Mouse (Mus musculus) urinary bladder, postnatal 10 days (tissue): Measurements from ENCODE around the gene Tlr4.

Experiments used
- DNase-seq: peaks from one replicate; pipeline ENCODE4 v3.0.0; 2022; ENCODE audit warnings: low spot score

Gene Tlr4

GRCm38 (mm10) chr4:66827463-66828162, at the start of gene Tlr4:
TSS of gene Tlr4 (plus strand) at chr4:66827584.
- no peak for DNase-seq

DNA sequence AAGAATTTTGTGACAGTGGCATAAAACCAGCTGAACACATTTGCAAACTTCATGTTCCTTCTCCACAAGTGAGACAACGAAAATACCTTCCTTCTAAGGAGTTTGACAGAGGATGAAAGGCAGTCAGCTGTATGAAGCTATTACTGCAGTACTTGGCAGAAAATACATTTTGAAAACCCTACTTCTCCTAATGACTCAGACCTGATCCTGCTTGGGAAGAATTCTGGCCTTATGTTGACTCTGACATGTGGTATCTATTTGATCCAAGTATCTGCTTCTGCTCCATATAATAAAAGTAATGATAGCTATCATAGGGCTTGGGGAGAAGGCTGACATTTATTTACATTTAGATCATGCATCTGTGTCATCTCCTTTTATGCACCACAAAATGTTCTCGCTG, 33.1 kb upstream of the Tlr4 start:
- no peak for DNase-seq

- DNase-seq: no peak
Observed at GRCm38 (mm10) chr4:66796683-66797082, 30.7 kb upstream of the Tlr4 start.

DNA sequence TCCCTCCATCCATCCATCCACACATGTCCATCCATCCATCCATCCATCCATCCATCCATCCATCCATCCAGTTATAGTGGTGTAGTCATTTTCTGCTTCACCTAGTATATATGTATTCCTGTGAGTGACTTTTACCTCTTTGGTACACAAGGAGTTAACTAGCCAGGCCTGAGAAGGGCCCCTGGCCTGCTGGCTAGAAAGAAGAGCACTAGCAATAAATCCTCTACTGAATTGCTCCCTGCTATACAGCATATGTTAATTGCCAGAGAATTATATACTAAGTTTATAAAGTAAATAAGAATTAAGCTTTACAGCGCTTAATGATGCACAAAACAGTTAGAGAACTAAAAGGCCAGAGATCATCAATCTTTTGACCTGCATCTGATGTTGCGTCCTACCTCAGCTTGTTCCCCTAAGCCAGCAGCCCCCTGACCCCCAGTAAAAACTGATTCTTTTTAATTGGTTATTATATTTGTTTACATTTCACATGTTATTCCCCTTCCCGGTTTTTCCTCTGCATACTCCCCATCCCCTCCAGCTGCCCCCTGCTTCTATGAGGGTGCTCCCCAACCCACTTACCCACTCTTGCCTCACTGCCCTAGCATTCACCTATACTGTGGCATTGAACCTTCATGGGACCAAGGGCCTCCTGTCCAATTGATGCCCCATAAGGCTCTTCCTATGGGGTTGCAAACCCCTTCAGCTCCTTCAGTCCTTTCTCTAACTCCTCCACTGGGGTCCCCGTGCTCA, 22.7 kb upstream of the Tlr4 start:
- DNase-seq: no peak

- no peak for DNase-seq
Observed at GRCm38 (mm10) chr4:66805747-66806146, 21.6 kb upstream of the Tlr4 start.

GRCm38 (mm10) chr4:66816364-66817026, 10.9 kb upstream of the Tlr4 start:
- no peak for DNase-seq

GRCm38 (mm10) chr4:66821171-66821570, 6.2 kb upstream of the Tlr4 start:
- no peak for DNase-seq

DNA sequence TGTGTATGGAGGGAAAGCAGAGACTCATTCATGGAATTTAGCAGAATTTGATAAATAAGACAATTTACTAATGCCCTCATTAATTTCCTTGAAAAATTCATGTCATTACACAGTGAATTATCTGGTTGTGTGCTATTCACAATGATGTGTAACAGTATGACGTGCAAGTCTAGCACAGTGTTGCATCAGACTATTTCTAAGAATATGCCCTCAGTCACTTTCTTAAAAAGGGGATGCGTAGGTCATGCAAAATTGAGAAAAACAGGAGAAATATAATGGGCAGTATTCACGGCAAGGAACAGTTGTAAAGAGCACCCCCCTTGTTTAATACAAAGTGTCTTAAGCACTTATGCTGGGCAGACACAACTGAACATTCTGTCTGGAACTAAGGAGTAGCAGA, 5.6 kb upstream of the Tlr4 start:
- DNase-seq: no peak

DNA sequence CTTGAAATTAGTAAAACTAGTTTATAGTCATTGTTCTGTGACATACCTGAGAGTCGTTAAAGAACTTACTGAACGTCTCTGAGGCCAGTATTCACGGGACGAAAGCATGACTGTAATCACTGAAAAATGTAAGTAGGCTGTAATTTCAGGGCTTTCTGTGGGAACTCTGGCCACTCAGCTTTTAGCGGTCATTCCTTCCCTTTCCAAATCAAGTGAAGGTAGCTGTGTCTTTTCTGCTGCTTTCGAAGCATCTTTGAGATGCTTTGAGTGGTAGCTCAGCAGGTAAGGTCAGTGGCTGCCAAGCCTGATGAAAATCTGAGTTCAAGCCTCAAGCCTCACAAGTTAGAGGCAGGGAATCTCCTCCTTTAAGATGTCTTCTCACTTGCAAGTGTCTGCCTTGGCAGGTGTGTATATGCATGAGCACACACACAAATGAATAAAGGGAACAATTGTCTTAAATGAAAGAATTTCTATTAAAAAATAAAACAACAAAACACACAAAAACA, 832 bp downstream of the Tlr4 start:
- no peak for DNase-seq

DNA sequence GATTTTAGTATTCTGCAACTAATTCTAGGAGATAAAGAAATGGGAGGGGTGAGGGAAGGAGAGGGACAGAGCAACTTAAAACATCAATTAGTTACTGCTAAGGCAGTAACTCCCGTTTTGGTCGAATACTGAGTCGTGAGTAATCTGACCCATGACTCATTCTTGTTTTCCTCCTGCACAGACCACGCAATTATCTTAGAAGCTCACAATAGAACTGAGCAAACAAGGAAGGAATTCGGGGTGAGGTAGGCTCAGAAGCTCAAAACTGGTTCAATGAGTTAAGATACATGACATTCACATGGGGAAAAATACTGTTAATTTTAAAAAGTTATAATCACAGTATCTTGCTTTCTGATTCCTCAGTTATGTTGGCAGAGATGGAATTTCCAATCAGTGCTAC, 1.3 kb downstream of the Tlr4 start:
- no peak for DNase-seq

DNA sequence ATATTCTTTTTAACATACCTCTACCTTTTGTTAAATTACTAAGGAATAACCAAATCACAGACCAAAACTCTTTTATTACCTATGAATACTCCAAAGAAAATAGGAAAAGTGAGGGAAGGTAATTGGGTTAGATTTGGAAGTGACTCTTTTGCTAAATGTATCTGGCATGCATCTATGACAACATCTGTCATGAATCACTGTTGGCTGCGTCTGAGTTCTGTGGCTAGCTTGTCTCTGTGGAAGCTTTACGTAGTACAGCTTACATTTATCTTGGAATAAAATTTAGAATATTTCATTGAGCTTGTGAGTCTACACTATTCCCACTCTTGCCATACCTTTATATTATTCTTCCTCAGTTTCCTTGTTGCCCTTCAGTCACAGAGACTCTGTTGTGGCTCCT, 10.7 kb downstream of the Tlr4 start:
- DNase-seq: no peak

- no peak for DNase-seq
Observed at GRCm38 (mm10) chr4:66843255-66843654, 15.9 kb downstream of the Tlr4 start.

DNA sequence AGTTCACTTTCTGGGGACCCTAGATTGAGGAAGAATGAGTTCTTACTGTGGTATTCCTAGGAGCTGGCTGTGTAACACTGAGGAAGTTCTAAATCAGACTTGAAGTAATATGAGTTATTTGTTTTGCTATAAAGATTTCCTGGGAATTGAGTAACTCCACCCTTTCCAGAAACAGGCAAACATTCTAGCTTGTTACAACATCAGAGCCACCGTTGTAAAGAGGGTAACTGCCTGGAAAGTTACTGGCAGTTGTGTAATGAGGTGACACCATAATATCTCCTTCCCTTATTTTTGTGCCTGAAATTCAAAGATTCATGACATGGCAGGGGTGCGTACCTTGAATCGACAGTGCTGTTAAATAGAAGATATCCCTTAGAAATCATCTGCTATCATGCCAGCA, 24.6 kb downstream of the Tlr4 start:
- DNase-seq: no peak

- no peak for DNase-seq
Observed at GRCm38 (mm10) chr4:66856992-66857391, 29.6 kb downstream of the Tlr4 start.

- DNase-seq: no peak
Observed at GRCm38 (mm10) chr4:66869919-66870318, 42.5 kb downstream of the Tlr4 start.

GRCm38 (mm10) chr4:66872026-66872425, 44.6 kb downstream of the Tlr4 start:
- DNase-seq: no peak

GRCm38 (mm10) chr4:66873342-66873741, 46.0 kb downstream of the Tlr4 start:
- DNase-seq: no peak

- DNase-seq: no peak
Observed at GRCm38 (mm10) chr4:66875751-66876150, 48.4 kb downstream of the Tlr4 start.

DNA sequence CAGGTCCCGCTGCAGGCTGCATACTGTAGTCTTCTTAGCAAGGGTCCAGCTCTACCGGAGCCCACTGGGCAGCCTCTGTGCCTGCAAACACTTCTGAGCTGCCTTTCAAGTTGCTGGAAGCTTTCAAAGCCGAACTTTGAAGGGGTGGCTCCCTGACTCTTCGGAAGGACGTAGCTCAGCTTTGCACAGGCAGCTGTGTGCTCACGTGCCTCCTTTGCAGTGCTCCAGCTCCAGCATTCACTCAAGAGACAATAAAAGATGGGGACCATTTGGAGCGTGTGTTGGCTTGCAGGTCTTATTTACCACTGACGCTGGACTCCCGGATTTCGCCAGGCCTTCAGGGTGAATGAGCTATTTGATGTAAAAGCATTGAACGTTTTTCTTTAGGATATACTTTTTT, 50.2 kb downstream of the Tlr4 start:
- no peak for DNase-seq

DNA sequence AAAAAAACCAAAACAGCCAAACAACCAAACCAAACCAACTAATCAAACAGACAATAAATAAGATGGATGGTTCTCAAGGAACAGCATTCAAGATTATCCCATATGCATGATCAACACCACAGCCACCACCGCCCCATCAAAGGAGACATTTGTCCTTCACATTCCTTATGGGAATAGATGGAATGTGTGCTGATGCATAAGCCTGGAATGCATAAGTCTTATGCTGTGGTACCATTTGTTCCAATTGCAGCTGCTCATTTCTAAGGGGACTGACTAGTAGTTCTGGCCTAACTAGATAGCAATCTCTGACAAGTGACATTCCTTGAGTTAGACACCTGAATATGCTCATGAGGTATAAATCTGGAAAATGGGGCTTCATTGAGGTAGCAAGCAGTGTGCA, 54.1 kb downstream of the Tlr4 start:
- no peak for DNase-seq

GRCm38 (mm10) chr4:66883264-66883663, 55.9 kb downstream of the Tlr4 start:
- no peak for DNase-seq

DNA sequence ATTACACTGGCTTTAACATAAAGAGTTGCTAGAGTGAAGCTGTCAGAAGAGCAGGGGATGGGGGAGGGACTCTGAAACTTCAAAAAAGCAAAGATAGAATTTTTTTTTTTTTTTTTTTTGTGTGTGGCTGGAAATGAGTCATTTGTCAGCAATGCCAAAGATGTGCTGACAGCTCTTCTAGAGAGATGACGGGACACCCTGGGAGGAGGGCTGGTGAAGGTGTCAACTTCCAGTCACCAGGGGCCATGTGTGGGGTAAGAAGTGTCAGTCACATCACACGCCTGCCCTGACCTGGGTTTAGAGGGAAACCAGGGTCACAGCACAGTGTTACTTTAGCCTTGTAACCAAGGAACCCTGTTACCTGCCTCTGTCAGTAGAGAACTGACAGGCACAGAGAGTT, 67.2 kb downstream of the Tlr4 start:
- no peak for DNase-seq

- no peak for DNase-seq
Observed at GRCm38 (mm10) chr4:66894981-66895380, 67.6 kb downstream of the Tlr4 start.
